Mouse (Mus musculus) erythroid progenitor cell, adult 5-6 weeks (primary cell): ENCODE results near the gene Bank1. TPM values are rescaled to one million over a fixed set of nuclear protein-coding genes. Genes with fewer than 3 reads are reported as not detected.

ENCODE experiments used
- ATAC-seq: replicated peaks from 2 replicates; pipeline ENCODE4 v1.8.0; 2016; ENCODE audit warnings: moderate number of reproducible peaks, mild to moderate bottlenecking, moderate TSS enrichment, inconsistent platforms; ENCODE audit not compliant: poor library complexity, low FRiP score, severe bottlenecking
- total RNA-seq, 2 experiments: library from RNA; stranded (forward) in 1 of 2; stranded (reverse) in 1 of 2; fragments of 150-400 nt in 1 of 2; fragments of 186-747, 209-891 nt in 1 of 2; gene quantifications; 2 replicates each; pipeline versions ENCODE4 v1.2.3 to v1.2.4; 2015 to 2017; ENCODE audit warnings: low replicate concordance in 2 of 2

Gene Bank1
- total RNA-seq, 2 experiments from 2014 or later: 7.7 to 16.8 TPM

DNA sequence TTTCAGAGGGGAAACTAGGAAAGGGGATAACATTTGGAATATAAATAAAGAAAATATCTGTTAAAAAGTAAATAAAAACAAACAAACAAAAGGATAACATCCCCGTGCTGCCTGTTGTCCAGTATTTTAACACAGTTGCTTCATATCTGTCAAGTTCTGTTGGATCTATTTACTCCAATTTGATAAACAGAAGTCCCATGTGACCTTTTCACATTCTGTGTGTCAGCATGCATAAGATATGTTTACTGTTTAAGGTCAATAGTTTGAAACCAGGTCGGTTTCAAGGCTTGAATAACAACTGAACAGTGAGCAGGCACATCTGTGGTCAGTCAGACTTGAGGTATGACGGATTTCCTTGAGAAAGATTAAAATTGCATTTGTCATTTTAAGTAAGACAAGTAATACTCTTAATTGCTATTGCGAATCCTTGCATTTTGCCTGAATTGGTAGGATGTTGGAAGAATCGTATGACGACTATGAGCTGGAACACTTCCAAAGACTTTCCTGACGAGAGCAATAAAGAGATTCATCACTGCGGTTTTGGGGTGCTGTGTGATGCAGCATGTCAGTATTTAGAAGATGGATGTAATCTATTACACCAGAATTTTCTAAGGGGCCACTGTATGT is 60.8 kb downstream of the Bank1 start:
- no peak for ATAC-seq

DNA sequence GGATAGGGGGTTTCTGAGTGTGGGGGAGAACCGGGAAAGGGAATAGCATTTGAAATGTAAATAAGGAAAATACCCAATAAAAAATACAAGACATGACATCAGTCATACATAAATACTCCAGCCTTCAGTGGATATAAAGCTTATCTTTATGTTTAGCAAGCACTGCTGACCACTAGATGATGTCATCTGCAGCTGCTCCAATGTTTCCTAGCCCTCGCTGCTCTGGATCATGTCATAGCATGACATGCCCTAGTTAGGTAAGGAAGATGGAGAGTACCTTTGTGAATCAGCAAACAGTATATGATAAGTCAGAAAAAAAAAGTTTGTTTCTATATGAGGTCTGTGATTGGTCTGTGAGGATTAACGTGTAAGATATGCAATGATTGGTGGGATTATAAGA is 68.1 kb downstream of the Bank1 start:
- no peak for ATAC-seq

DNA sequence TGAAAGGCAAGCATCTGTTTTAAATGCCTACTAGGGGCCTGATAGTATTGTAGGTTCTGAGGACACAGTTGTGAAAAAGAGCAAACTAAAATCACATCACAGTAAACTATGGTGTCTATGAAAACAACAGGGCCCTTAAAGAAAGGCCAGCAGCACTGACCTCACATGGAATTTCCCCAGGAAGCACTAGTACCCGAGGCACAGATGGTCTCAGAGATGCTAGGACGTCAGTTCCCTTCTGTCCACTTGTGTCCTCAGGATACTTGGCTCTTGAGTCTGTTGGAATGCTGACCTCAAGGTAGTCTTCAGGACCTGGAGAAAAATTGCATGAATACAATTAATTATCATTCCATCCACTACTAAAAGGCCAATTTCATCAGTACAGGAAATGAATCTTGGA is 71.2 kb downstream of the Bank1 start:
- ATAC-seq: no peak

DNA sequence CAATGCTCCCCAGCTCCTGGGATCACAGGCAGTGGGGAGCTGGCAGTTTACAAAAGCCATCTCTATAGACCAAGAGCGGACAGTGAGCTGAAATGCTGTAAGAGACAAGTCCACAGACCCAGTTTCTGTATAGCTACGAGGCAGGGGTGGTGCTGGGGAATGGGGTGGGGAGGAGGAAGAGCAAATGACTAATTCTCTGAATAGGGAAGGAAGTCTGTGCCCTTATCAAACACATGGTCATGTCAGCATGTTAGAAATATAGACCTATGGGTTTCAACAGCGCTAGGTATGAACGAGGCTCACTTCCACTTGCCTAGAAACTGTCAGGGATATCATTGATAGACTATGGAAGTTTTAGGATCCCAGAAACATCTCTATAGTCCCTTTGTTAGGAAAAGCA is 73.0 kb downstream of the Bank1 start:
- no peak for ATAC-seq

DNA sequence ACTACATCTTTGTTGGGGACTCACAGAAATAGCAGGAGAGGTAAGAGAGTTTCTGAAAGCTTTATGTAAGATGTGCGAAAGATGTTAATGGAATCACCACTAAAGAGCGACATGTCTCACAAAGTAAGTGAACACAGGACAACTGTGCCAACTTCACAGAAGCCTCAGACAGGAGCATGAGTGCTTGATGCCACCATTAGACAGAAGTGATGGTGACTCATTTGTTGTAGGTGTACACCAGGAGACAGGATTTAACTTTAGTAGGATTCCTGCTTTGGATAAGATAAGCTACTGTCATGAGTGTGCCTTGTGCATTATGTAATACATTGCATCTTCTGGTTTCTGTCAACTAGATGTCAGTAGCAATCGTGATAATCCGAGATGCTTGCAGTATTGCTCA is 74.3 kb downstream of the Bank1 start:
- no peak for ATAC-seq

DNA sequence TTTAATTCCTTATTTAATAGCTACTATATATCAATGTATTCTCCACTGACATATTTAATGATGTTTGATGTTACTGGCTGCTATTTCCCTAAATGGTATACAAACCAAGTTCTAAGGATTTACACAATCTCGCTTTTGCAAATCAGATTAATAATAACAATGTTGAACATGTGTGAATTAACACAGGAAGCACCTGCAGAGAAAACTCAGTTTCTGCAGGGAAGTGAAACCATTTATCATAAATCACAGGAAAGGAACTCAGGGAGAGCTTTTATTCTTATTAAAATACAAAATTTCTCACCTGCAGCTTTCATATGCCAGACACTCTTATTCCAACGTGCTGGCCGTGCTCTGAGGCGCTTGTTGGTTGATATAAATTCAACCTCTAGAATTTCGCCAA is 78.5 kb downstream of the Bank1 start:
- ATAC-seq: no peak

DNA sequence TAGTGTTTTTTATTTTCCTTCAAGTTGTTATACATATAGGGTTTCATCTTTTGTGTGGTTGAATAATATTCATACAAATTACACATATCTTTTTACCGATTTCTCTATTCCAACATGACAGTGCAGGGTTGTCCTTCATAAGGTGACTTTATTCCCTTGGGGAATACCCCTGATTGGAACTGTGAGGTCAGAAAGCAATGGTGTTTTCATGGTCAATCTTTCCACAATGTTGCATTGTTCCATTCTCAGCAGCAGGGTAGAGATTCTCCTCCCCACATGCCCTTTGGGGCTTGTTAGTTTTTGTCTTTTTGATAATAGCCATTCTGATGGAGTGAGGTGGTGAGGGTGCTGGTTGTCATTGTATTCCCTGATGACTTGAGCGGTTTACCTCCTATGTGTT is 80.9 kb downstream of the Bank1 start:
- ATAC-seq: no peak

DNA sequence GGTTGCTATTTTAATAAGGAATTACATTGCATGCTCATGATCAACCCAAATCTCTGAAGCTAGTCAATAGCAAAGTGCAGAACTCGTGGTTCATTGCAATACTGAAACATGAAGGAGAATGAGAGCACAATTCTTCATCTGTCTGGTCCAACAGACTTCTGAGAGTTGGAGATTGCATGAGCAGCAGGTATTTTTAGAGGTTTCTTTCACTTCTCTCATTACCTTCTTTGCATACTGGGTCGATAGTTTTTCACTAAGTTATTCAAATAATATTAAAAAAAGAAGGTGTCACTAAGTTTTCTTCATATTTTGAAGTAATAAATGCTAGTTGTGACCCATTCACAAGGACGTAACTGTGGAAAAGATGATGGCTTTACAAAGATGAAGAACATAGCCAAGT is 87.1 kb downstream of the Bank1 start:
- ATAC-seq: no peak

DNA sequence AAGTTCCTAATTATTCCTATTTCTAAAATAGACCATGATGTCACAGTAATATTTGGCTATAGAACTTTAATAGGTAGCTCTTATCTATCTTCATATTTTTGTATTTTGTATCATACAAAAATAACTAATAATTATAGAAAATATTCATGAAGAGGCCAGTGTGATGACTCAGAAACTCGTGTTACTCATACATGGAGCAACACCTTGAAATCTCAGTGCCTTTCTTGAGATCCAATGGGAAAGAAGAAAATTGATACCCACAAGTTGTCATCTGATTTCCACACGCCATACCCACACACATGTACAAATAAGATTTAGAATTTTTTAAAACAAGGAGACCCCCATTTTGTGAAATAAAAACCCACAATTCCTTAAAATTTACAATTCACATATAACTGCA is 92.4 kb downstream of the Bank1 start:
- no peak for ATAC-seq

DNA sequence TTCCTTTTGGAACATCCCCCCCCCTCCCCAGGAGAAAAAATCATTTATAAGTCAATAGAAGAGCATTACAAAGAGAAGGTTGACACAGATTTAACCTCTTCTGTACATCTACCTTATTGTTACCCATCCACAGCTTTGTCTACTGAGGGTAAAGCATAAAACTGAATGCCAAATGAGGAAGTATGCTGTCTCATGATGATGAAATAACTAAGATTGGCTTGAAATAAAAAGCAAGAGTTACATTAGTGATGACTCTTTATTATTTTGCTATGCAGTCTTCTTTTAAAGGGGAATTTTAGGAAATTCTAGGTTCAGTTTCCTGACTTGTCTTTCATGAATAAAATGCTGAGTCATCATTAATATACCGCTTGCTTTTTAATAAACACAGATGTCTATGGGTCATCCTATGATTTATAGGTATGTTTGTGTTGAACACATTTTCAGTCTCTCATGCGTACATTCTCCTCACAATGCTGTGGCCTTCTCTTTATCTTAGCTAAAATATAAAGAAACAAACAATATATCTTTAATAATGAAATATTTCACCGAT is 95.2 kb downstream of the Bank1 start:
- ATAC-seq: no peak

DNA sequence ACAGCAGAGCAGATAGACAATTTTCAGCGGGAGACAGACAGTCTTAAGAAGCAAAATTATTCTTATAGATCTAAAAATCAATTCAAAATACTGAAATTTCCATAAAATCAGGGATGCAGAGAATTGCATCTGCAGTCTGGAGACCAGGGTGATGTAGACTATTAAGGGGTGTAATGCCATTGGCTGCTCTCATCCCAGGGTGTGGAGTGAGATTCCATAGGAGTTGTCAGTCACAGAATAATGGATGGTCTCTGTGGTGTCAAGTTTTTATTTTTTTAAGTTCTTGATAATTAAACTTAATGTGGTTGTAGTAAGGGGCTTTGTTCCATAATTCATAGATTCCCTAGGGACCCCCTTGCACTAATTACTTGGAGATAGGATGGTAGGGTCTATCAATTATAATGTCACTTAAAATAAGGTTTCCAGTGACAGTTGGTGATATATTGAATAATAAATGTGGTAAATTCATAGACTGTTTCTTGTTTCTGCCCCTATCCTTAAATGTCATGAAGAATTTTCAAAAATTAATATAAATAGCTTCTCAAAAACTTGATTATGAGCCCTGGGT is 136.1 kb downstream of the Bank1 start:
- no peak for ATAC-seq

DNA sequence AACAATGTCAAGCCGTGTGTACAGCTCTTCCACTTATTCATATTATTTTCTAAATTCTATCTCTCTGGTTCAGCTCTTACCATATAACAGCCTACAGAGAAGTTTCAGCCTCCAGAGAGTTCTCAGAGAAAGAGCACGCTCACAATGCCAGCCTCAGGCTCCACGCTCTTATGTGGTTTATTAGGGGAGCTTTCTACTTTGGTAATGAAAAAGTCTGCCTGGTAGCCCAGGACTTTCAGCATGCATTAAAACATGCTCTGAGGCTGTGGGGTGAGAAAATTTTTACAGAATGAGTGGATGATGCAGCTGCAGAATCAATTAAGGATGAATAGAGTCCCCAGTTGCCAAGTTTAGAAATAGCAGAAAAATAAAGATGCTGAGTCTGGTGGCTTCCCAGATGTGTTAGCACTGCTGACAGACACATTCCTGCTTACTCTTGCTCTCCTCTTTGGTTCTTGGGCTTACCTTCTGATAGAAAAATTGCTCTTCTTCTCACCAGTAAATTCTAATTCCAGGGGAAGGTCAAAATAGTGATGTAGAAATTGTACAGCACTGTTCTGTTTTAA is 139.2 kb downstream of the Bank1 start:
- no peak for ATAC-seq

DNA sequence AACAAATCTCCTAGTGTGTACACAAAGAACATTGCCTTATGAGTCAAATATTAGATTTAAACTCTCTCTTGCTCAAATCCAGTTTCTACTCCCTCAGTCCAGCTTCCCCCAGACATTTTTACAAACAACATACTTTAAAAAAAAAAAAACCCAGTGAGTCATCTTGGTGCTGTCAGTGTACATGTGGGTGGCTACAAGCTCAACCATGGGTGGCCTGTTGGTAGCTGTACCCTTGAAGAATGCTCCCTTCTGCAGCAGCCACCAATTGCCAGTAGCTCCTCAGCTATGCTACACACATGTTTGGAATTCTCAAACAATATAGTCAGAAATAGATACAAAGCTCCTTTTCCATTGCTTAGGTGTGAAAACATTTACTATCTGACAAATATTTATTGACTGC is 154.2 kb downstream of the Bank1 start:
- no peak for ATAC-seq

DNA sequence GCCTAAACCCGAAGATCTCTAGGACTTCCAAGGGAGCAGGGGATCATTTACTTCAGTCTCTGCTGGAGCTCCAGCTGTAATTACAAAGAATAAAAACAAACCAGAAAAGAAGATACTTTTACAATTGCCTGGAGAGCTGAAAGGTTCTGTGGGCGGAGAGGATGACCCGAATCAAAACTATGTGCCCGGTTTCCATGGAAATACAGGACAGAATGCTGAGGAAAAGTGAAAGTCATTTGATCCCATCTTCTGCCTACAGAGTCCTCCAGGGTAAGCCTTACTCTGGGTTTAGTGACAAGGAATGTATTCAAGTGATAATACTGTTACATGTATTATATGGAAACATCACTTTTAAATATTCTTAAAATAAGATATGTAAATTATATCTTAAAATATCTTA is 157.8 kb downstream of the Bank1 start:
- no peak for ATAC-seq

DNA sequence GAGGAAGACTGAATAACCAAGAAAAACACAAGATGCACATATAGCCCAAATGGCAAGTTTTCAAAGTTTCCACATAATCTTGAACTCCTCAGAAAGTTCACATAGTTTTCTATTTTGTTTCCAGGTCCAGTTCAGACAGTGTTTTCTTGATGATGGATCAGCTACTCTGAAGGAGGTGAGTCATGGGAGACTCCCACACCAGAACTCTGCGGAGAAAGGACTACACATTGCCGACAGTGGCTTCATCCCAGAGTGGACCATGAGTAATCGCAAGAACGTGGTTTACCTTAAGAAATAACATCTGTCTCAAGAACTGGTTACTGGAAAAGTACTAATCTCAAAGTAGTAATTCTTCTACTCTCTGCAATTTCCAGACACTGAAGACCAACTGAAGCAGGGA is 159.2 kb downstream of the Bank1 start:
- no peak for ATAC-seq

DNA sequence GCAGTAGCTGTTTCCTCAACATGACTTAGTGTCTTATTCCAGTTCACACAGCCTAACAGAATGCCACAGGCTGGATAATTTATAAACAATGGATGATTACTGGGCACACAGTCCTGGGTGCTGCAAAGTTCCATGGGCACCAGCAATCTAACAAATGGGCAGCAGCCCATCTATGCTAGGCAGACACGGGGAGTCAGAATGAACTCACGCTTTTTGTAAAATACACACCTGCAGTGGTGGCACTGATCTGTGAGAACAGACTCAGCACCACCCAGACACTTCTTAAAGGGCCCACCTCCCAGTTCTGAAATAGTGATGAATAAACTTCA is 159.9 kb downstream of the Bank1 start:
- no peak for ATAC-seq

DNA sequence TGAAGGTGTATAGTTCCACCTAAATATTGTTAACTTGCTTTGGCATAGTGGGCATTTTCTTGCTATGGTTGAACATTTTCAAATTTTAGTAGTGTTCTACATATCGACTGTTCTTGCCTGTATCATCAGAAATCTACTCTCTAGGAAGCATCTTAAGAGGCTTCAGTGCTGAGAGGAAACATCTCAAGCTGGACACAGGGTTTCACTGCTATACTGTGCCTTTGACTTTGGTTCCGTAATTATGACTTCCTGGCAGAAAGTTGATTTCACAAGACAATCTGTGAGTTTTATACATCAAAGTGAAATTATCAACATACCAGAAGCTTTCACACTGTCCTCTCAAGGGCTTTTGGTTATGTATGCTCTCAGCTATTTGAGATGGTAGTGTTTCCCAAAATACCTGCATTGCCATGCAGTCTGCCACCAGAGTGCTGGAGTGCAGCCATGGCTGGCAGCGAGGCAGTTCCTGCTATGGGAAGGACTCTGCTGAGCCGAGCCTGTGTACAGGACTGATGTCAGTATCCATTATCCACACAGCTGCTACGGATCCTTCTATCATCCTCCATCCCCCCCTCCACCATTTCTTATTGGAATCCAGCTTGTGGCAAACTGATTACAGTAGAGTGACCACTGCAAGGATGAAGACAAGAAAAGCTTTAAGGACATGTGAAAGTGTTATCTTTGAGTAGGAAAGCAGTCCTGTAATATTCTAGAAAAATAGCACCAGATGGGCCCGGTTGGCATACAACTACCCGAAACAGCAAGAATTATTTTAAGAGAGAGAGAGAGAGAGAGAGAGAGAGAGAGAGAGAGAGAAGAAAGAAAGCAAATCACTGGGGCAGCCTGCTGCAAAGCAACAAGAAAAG is 160.5 kb downstream of the Bank1 start:
- ATAC-seq: no peak

DNA sequence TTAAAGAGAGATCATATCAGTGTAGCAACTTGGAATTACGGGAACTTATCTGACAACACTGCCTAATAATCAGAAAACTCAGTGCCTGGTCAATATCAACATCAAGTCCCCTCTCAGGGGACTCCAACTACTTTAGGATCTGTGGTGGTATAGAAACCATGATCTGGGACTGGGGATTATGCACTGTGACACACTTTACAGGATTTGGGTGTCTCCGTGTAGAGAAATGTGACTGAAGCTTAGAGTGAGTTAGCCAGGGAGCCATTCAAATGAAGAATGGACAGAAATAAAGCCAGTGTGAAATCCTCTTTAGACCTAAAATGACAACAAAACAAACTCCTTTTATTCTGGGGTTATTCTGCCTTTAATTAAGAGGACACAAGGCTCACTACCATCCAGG is 167.8 kb downstream of the Bank1 start:
- no peak for ATAC-seq

DNA sequence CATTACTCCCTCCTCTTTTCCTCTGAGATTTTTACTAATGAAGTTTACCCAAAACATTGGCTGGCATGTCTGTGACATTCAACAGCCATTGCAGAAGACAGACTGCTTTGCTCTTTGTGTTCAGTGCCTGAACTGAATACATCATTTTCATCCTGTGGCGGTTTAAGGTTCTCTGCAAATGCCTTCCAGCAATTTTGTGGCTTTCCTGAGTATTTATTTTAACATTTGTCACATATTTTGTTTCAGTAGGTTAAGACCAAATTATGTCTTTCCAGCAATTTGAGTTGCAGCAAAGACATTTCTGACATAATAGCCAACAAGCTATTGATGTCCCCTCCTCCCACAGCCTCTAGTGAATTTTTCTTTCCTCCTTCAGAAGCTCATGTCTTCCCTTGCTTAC is 170.3 kb downstream of the Bank1 start:
- no peak for ATAC-seq

DNA sequence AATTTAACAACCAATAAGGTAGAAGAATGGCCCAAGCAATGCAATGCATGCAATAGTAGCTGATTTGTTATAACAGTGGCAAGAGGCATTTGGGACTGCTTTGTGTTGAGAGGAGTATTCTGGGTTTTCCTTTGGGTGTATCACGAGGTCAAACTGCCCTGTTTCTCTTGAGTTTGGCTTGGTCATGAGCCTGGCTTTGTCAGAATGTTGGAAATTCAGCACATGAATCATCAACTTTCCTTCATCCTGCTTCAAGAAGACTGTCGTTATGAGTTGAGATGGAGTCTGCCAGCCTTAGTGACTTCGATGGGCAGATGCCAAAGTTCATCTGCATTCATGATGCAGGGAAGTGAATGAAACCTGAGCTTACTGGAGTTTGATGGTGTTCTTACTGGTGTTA is 175.0 kb downstream of the Bank1 start:
- ATAC-seq: no peak

DNA sequence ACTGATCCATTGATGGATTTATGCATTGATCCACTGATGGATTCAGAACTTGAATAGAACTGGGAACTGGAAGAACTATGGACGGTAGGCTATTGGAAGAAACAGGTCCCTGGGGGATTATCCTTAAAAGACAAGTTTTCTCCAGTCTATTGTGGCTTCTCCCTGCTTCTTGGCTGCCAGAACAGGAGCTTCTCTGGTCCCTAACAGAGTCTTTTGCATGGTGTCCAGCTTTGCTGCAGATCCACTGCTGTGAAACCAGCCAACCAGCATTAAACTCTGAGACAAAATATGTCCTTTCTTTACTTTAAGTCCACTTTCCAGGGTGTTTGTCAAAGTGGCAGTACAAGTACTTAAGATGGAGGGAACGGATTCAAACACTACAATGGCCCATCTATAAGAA is 178.7 kb downstream of the Bank1 start:
- no peak for ATAC-seq
